Mouse (Mus musculus) forebrain, embryonic 14.5 days (tissue): ENCODE data around the gene Braf. TPM values are rescaled to one million over a fixed set of nuclear protein-coding genes. Genes with fewer than 3 reads are reported as not detected.
A peak's percentile ranks its signal among the peaks of the same experiment; 100 is the strongest.
"Not testable (repeated sequence)": the region's sequence is repeated elsewhere in the genome, so short reads cannot be mapped to it uniquely, and the experiment has no call there.

Experiments
- ATAC-seq: fragments of 200-750 bp; cut with Nextera tagmentation; 2 replicates; pipeline ENCODE4 v1.8.0; 2017; ENCODE audit warnings: mild to moderate bottlenecking, moderate library complexity
- DNase-seq: peaks from one replicate; pipeline ENCODE4 v3.0.0-alpha.2; 2015; ENCODE audit warnings: low spot score
- H3K27ac ChIP-seq: fragments of 300-500 bp; sonication (generic); 2 replicates; pipeline ENCODE4 v1.5.1; 2014; ENCODE audit warnings: low read depth, mild to moderate bottlenecking, control low read depth, low read length, moderate library complexity
- H3K27me3 ChIP-seq: fragments of 300-500 bp; sonication (generic); replicated peaks from 2 replicates; pipeline ENCODE4 v1.6.1; 2014; ENCODE audit warnings: low read length, control low read depth, mixed read lengths; ENCODE audit not compliant: control insufficient read depth, insufficient read depth
- H3K36me3 ChIP-seq: fragments of 300-500 bp; sonication (generic); 2 replicates; pipeline ENCODE4 v1.6.1; 2014; ENCODE audit warnings: low read length, control low read depth; ENCODE audit not compliant: control insufficient read depth, insufficient read depth
- H3K4me1 ChIP-seq: fragments of 300-500 bp; sonication (generic); 2 replicates; pipeline ENCODE4 v1.6.1; 2014; ENCODE audit warnings: antibody characterized with exemption, low read length, control low read depth; ENCODE audit not compliant: control insufficient read depth, insufficient read depth
- H3K4me2 ChIP-seq: fragments of 300-500 bp; sonication (generic); 2 replicates; pipeline ENCODE4 v1.6.1; 2014; ENCODE audit warnings: mild to moderate bottlenecking, control low read depth, low read length
- H3K4me3 ChIP-seq: fragments of 300-500 bp; sonication (generic); 2 replicates; pipeline ENCODE4 v1.5.1; 2014; ENCODE audit warnings: low read depth, low read length, control low read depth
- H3K9ac ChIP-seq: fragments of 300-500 bp; sonication (generic); 2 replicates; pipeline ENCODE4 v1.6.1; 2014; ENCODE audit warnings: mild to moderate bottlenecking, low read length, control low read depth, moderate library complexity
- H3K9me3 ChIP-seq: fragments of 300-500 bp; sonication (generic); replicated peaks from 2 replicates; pipeline ENCODE4 v1.6.1; 2016; ENCODE audit warnings: low read length, control low read depth, mixed read lengths; ENCODE audit not compliant: control insufficient read depth
- WGBS: fragments of 180-500 bp; shearing (Covaris S2); extraction: QIAGEN DNeasy Blood & Tissue Kit; methylation state at CpG from one replicate; pipeline ENCODE4 v1.1.7; 2014; 5-methylcytosine and 5-hydroxymethylcytosine counted together
- polyA plus RNA-seq: library from polyadenylated mRNA; unstranded; fragments of >200 nt; fragmentation: Nextera tagmentation; extraction: Ambion mirVana; gene quantifications from 2 replicates; pipeline ENCODE4 v1.2.1, GENCODE M21; 2014

The Braf gene
- polyA plus RNA-seq, 1 experiment from 2014 or later = 13.4 TPM

DNA sequence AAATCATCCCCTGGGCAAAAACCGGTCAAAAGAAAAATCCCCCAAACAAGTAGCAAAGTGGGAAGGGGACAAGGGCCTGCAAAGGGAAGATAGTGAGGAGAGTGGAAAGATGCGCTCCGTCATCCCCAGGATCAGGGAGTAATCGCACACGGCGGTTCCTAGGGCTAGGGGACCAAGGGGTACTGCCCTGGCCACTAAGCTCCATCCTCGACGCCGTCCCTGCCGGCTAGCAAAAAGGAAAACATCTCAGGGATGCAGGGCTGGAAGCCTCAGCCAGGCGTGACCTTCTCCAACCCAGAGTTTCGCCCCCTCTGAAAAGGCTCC lies 759 bp downstream of the Braf start:
- peak overlapping the region; percentile 74 for H3K4me2 ChIP-seq
- H3K9ac ChIP-seq = peak overlapping the region; percentile 97
- H3K4me1 ChIP-seq = peaks cover 16% of the 10 kb centered on the region
- H3K9me3 ChIP-seq = no peaks in the 10 kb centered on the region
- no peaks in the 10 kb centered on the region for H3K27me3 ChIP-seq
- no peaks in the 10 kb centered on the region for H3K36me3 ChIP-seq
- ATAC-seq (peak; percentile 51), DNase-seq (no peak)
- H3K27ac ChIP-seq = peak overlapping the region; percentile 96
- whole genome bisulfite sequencing = 0% methylated on average over 12 of the region's 12 CpGs
- peak overlapping the region; percentile 92 for H3K4me3 ChIP-seq

DNA sequence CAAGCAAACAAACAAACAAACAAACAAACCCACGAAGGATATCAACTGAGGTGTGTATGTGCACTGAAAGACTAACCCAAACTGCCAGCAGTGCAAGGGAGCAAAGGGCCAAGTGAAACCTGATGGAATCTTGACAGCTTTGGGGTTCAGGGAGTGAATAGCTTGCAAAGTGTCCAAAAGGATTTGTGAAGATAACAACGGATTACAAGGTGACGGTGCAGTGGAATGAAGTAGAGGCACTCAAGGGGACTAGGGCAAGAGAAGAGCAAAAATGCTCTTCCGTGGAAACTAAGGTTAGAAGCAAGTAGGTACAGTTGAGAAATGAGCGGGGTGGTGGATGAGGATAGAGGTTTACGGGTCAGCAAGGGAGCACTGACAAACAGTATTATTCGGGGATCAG lies 1.2 kb downstream of the Braf start:
- peaks cover 16% of the 10 kb centered on the region for H3K4me1 ChIP-seq
- H3K36me3 ChIP-seq = no peaks in the 10 kb centered on the region
- H3K4me2 ChIP-seq = peak overlapping the region; percentile 74
- ATAC-seq = no peak
- H3K27me3 ChIP-seq = no peaks in the 10 kb centered on the region
- peak overlapping the region; percentile 92 for H3K4me3 ChIP-seq
- H3K9me3 ChIP-seq = no peaks in the 10 kb centered on the region
- H3K9ac ChIP-seq = peak overlapping the region; percentile 97
- H3K27ac ChIP-seq = no peak overlapping the region
- peak; percentile 5 for DNase-seq
- 3% methylated on average over 7 of the region's 7 CpGs for whole genome bisulfite sequencing

DNA sequence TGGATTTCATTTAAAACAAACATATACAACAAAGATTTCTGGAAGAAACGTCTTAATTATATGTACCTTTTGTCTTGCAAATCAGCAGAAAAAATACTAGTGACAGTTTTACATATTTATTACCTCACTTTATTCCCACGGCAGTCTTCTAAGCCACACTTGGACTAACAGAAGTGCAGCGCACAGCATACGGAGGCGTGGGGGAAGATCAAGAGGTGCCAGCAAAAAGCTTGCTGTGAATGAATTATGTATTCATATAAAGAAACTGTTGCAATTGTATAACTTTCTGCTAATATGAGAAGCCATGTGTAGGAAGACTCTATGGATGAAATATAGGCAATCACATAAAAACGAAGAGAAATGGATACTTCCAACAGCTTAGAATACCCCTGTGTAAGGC lies 6.7 kb downstream of the Braf start:
- Histone ChIP-seq H3K9me3 (no peaks in the 10 kb centered on the region), H3K4me1 (peaks cover 16% of the 10 kb centered on the region), H3K27ac (no peak overlapping the region), H3K27me3 (no peaks in the 10 kb centered on the region), H3K36me3 (no peaks in the 10 kb centered on the region), H3K9ac (no peak overlapping the region), H3K4me3 (no peak overlapping the region), H3K4me2 (no peak overlapping the region)
- ATAC-seq (no peak), DNase-seq (no peak)
- WGBS = 79% methylated on average over 6 of the region's 6 CpGs

- 80% methylated on average over 2 of the region's 2 CpGs for WGBS
- Histone ChIP-seq H3K36me3 (no peaks in the 10 kb centered on the region), H3K4me1 (peaks cover 8% of the 10 kb centered on the region), H3K4me3 (no peak overlapping the region), H3K27me3 (no peaks in the 10 kb centered on the region), H3K9ac (no peak overlapping the region), H3K9me3 (no peaks in the 10 kb centered on the region), H3K4me2 (no peak overlapping the region), H3K27ac (no peak overlapping the region)
- ATAC-seq (no peak), DNase-seq (no peak)
Observed at GRCm38 (mm10) chr6:39717049-39717448, 8.2 kb downstream of the Braf start.

DNA sequence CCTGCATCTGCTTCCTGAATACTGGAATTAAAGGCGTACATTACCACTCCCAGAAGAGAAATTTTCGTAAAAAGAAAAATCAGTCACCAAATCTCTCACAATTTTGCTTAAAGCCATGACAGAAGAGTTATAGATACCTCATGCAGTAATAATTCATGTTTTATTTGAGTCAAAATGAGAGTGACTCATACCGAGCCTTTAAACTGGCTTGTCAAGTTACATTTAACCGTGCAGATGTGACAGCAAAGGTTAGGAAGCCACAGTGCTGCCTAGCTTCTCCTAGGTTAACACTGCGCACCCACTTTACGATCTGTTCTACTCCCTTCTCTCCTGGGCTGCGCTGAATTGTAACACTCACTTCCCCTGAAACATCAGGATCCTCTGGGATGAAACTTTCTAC lies 10.9 kb downstream of the Braf start:
- H3K9me3 ChIP-seq = no peaks in the 10 kb centered on the region
- DNase-seq (no peak), ATAC-seq (no peak)
- H3K27ac ChIP-seq = no peak overlapping the region
- no peaks in the 10 kb centered on the region for H3K36me3 ChIP-seq
- H3K4me2 ChIP-seq = no peak overlapping the region
- WGBS = 88% methylated on average over 7 of the region's 7 CpGs
- no peak overlapping the region for H3K9ac ChIP-seq
- H3K4me3 ChIP-seq = no peak overlapping the region
- H3K4me1 ChIP-seq = no peaks in the 10 kb centered on the region
- H3K27me3 ChIP-seq = no peaks in the 10 kb centered on the region

DNA sequence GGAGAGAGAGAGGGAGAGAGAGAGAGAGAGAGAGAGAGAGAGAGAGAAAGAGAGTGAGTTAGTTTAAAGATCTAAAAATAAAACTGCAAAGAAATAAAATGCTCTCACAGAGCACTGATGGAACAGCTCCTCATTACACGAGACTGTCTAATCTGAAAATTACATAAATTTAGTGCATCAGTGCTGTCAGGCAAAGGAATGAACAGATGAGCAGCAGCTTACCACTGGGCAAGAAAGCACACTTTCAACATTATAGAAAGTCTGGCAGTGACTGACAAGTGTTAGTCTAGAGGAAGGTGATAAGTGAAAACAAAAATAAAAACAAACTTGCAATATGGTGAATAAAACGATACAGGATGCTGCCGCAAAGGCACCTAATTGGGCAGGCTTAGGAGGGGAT lies 11.9 kb downstream of the Braf start:
- WGBS = 63% methylated on average over 3 of the region's 3 CpGs
- DNase-seq (peak; percentile 33), ATAC-seq (peak; percentile 55; the same call in 1 of the 2 replicates)

GRCm38 (mm10) chr6:39705625-39706024 lies 19.6 kb downstream of the Braf start:
- no peak overlapping the region for H3K9ac ChIP-seq
- WGBS = 86% methylated on average over 4 of the region's 4 CpGs
- H3K27ac ChIP-seq = no peak overlapping the region
- no peaks in the 10 kb centered on the region for H3K4me1 ChIP-seq
- no peak for DNase-seq
- no peaks in the 10 kb centered on the region for H3K9me3 ChIP-seq
- no peaks in the 10 kb centered on the region for H3K27me3 ChIP-seq
- H3K4me2 ChIP-seq = no peak overlapping the region
- no peak for ATAC-seq
- no peak overlapping the region for H3K4me3 ChIP-seq
- no peaks in the 10 kb centered on the region for H3K36me3 ChIP-seq

More for the DNA sequence above, 11.9 kb downstream of the Braf start:
- Histone ChIP-seq H3K9ac (no peak overlapping the region), H3K27ac (no peak overlapping the region), H3K9me3 (no peaks in the 10 kb centered on the region), H3K4me1 (no peaks in the 10 kb centered on the region), H3K4me2 (no peak overlapping the region), H3K36me3 (no peaks in the 10 kb centered on the region), H3K27me3 (no peaks in the 10 kb centered on the region), H3K4me3 (no peak overlapping the region)

DNA sequence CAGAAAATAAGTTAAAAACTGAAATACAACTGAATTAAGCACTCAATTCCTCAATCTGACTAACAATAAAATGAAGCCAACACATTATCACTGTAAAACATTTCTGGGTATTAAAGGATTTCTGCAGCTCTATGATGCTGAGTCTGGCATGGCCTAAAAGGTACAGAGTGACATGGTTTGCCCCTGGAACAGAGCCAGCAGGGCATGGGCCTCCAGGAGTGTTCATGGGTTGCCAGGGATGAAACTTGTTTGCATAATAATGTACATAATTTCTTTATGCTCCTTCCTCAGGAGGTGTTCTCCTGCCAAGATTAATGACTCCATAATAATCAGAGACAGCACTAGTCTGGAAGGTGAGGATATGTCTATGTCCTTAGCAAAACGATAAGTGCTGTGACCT lies 32.1 kb downstream of the Braf start:
- DNase-seq (peak; percentile 7), ATAC-seq (no peak)
- 86% methylated on average over 1 of the region's 1 CpGs for WGBS
- no peak overlapping the region for H3K4me3 ChIP-seq
- H3K4me1 ChIP-seq = no peaks in the 10 kb centered on the region
- H3K9me3 ChIP-seq = no peaks in the 10 kb centered on the region
- no peak overlapping the region for H3K9ac ChIP-seq
- H3K27me3 ChIP-seq = no peaks in the 10 kb centered on the region
- no peak overlapping the region for H3K27ac ChIP-seq
- no peak overlapping the region for H3K4me2 ChIP-seq
- H3K36me3 ChIP-seq = no peaks in the 10 kb centered on the region

DNA sequence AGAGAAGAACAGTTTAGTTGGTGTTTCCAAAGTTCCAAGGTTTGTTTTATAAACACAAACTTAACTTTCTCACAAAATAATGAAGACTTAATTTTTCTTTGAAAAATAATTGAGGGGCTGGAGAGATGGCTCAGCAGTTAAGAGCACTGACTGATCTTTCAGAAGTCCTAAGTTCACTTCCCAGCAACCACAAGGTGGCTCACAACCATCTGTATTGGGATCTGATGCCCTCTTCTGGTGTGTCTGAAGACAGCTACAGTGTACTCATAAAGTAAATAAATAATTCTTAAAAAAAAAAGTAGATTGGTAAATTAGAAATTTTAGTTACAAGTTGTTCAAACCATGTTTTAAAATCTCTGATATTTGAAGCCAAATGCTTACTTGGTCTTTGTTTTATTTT lies 38.4 kb downstream of the Braf start:
- not testable (repeated sequence) for ATAC-seq, H3K9me3 ChIP-seq, H3K36me3 ChIP-seq, H3K4me2 ChIP-seq, H3K27me3 ChIP-seq, H3K27ac ChIP-seq, H3K4me1 ChIP-seq, DNase-seq, H3K4me3 ChIP-seq, H3K9ac ChIP-seq

- H3K27ac ChIP-seq = no peak overlapping the region
- WGBS = 62% methylated on average over 5 of the region's 5 CpGs
- no peak overlapping the region for H3K9ac ChIP-seq
- peaks cover 7% of the 10 kb centered on the region for H3K36me3 ChIP-seq
- DNase-seq (no peak), ATAC-seq (no peak)
- H3K4me2 ChIP-seq = no peak overlapping the region
- no peaks in the 10 kb centered on the region for H3K4me1 ChIP-seq
- H3K27me3 ChIP-seq = no peaks in the 10 kb centered on the region
- H3K4me3 ChIP-seq = no peak overlapping the region
- no peaks in the 10 kb centered on the region for H3K9me3 ChIP-seq
Observed at GRCm38 (mm10) chr6:39681795-39682194, 43.5 kb downstream of the Braf start.
